Mouse (Mus musculus): ENCODE measurements around the gene Car7. TPM values are rescaled to one million over a fixed set of nuclear protein-coding genes. Genes with fewer than 3 reads are reported as not detected.

Gene Car7
- polyA plus RNA-seq, 1 experiment from 2014 or later, result 0.42 TPM

DNA sequence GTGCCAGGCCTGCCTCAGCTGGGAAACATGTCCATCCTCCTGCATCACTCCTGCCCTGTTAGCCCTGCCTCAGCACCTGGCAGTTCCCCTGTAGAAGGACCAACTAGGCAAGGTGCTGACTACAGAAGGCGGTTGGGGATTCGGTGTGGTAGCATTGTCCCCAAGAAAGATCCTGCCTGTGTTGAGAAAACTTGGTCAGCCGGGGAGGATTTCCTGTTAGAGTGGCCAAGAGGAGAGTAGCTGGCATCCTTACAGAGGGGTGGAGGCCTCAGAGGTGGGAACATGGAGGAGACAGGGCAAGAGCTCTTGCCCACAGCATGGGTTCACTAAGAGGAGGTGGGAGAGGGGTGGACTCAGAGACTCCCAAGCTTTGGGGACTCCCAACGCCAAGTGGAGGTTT lies 20.7 kb downstream of the Car7 start:
- H3K9me3 ChIP-seq (ENCODE audit: control insufficient read depth, low read length), result no peaks in the 10 kb centered on the region
- H3K9ac ChIP-seq (ENCODE audit: low read depth, low read length), result no peak overlapping the region
- no peaks in the 10 kb centered on the region for H3K27me3 ChIP-seq (ENCODE audit: control insufficient read depth, insufficient read depth, low read length)
- H3K4me2 ChIP-seq (replicated peaks; ENCODE audit: low read depth, low read length), result no peak overlapping the region
- no peaks in the 10 kb centered on the region for H3K4me1 ChIP-seq (replicated peaks; ENCODE audit: control insufficient read depth, insufficient read depth, low read length)
- H3K36me3 ChIP-seq (ENCODE audit: control insufficient read depth, insufficient read depth, low read length), result no peaks in the 10 kb centered on the region
- H3K4me3 ChIP-seq (ENCODE audit: low read depth, low read length), result no peak overlapping the region
- ATAC-seq (ENCODE audit: low FRiP score) (no peak), DNase-seq (ENCODE audit: low spot score) (no peak)
- H3K27ac ChIP-seq (ENCODE audit: low read depth, low read length), result no peak overlapping the region
- WGBS, result 87% methylated on average over 4 of the region's 4 CpGs

DNA sequence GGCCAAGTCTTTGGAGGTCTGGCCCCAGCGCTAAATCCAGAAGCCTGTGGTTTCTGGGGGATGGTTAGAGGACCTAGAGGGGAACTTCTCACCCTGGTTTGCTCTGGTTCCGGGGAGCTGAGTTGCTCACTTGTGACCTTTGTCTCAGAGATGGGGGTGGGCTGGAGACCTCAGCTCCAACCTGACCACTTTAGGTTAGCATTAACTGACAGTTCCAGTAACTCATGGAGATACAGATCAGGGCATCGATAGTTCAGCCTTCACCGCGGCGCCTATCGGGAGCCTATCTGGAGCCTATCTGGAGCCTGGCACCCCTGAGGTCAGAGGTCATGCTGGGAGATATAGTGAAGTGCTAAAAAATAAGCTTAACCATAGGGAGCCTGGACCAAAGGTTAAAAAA lies 22.7 kb downstream of the Car7 start:
- H3K9me3 ChIP-seq (ENCODE audit: control insufficient read depth, low read length), result no peaks in the 10 kb centered on the region
- H3K4me3 ChIP-seq (ENCODE audit: low read depth, low read length), result no peak overlapping the region
- no peak overlapping the region for H3K4me2 ChIP-seq (replicated peaks; ENCODE audit: low read depth, low read length)
- DNase-seq (ENCODE audit: low spot score) (no peak), ATAC-seq (ENCODE audit: low FRiP score) (no peak)
- H3K9ac ChIP-seq (ENCODE audit: low read depth, low read length), result no peak overlapping the region
- 88% methylated on average over 7 of the region's 7 CpGs for WGBS
- H3K27me3 ChIP-seq (ENCODE audit: control insufficient read depth, insufficient read depth, low read length), result no peaks in the 10 kb centered on the region
- H3K36me3 ChIP-seq (ENCODE audit: control insufficient read depth, insufficient read depth, low read length), result no peaks in the 10 kb centered on the region
- H3K27ac ChIP-seq (ENCODE audit: low read depth, low read length), result no peak overlapping the region
- no peaks in the 10 kb centered on the region for H3K4me1 ChIP-seq (replicated peaks; ENCODE audit: control insufficient read depth, insufficient read depth, low read length)

DNA sequence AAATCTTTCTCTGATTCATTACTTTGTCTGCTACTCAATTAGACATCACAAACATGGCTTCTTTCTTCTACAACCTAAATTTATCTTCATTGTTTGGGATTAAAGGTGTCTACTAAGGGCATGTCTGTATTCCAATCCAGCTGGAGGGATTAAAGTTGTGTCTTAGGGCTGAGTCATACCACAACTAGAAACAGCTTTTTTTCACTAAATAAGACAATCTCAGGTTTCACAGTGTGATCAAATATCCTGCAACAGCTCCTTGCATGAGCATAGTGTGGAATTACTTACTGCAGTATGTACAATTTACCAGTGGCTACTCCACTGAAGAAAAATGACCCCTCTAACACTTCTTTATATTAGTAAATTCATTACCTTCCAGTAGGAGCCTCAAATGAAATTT lies 26.2 kb downstream of the Car7 start:
- Histone ChIP-seq H3K4me1 (replicated peaks; ENCODE audit: control insufficient read depth, insufficient read depth, low read length) (no peaks in the 10 kb centered on the region), H3K4me2 (replicated peaks; ENCODE audit: low read depth, low read length) (no peak overlapping the region), H3K4me3 (ENCODE audit: low read depth, low read length) (no peak overlapping the region), H3K9ac (ENCODE audit: low read depth, low read length) (no peak overlapping the region), H3K27ac (ENCODE audit: low read depth, low read length) (no peak overlapping the region), H3K36me3 (ENCODE audit: control insufficient read depth, insufficient read depth, low read length) (no peaks in the 10 kb centered on the region), H3K9me3 (ENCODE audit: control insufficient read depth, low read length) (no peaks in the 10 kb centered on the region), H3K27me3 (ENCODE audit: control insufficient read depth, insufficient read depth, low read length) (no peaks in the 10 kb centered on the region)
- DNase-seq (ENCODE audit: low spot score) (no peak), ATAC-seq (ENCODE audit: low FRiP score) (no peak)

DNA sequence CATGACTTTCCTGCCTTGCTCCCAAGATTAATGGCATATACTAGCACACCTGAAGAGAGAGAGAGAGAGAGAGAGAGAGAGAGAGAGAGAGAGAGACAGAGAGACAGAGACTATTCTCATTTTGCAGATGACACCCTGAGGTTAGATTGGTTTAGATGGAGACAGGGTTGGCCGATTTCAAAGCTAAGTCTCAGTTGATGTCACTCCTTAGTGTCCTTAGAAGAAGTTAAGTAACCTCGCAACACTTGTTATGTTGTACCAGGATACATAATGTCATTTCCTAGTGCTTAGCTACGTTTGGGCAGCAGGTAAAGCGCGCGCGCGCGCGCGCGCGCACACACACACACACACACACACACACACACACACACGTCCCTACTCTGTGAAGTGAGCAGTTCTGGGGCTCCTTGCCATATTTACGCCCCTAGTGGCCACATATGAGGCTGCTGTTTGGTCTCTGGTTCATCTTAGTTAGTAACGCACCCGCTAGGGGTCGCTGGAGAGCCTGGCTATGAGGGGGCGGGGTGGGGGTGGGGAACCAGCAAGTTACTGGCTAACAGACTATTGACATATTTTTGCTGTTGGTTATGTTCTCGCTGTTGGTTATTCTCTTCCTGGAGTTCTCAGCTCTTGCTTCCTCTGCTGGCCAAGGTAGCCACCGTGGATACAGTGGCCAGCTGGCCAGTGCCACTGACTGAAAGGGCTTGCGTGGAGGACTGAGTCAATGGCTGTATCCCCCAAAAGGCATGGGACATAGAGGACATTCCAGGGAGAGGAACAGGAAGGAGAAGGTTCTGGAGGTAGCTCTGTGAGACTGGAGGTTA lies 30.4 kb downstream of the Car7 start:
- Histone ChIP-seq H3K36me3 (ENCODE audit: control insufficient read depth, insufficient read depth, low read length) (no peaks in the 10 kb centered on the region), H3K9ac (ENCODE audit: low read depth, low read length) (no peak overlapping the region), H3K4me1 (replicated peaks; ENCODE audit: control insufficient read depth, insufficient read depth, low read length) (no peaks in the 10 kb centered on the region), H3K4me2 (replicated peaks; ENCODE audit: low read depth, low read length) (no peak overlapping the region), H3K9me3 (ENCODE audit: control insufficient read depth, low read length) (no peaks in the 10 kb centered on the region), H3K4me3 (ENCODE audit: low read depth, low read length) (no peak overlapping the region), H3K27ac (ENCODE audit: low read depth, low read length) (no peak overlapping the region), H3K27me3 (ENCODE audit: control insufficient read depth, insufficient read depth, low read length) (no peaks in the 10 kb centered on the region)
- 19% methylated on average over 22 of the region's 22 CpGs for WGBS
- DNase-seq (ENCODE audit: low spot score) (peak; percentile 93), ATAC-seq (ENCODE audit: low FRiP score) (peak; percentile 88)

DNA sequence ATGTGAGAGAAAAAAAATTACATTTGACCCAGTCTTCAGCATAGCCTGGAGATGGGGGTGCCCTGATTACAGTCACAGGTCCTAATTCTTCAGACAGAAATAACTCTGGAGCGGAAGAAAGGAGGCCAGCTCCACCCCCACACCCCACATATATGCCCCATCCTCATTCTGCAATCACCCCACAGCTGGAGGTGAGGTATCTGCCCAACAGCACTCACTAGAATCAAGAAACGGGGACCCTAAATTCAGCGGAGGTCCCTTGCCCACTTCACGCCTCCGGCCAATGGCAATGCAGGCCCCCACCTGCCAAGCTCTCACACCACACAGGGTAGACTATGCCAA lies 30.9 kb downstream of the Car7 start:
- Histone ChIP-seq H3K9me3 (ENCODE audit: control insufficient read depth, low read length) (no peaks in the 10 kb centered on the region), H3K27ac (ENCODE audit: low read depth, low read length) (no peak overlapping the region), H3K27me3 (ENCODE audit: control insufficient read depth, insufficient read depth, low read length) (no peaks in the 10 kb centered on the region), H3K36me3 (ENCODE audit: control insufficient read depth, insufficient read depth, low read length) (no peaks in the 10 kb centered on the region), H3K4me3 (ENCODE audit: low read depth, low read length) (no peak overlapping the region), H3K9ac (ENCODE audit: low read depth, low read length) (no peak overlapping the region), H3K4me1 (replicated peaks; ENCODE audit: control insufficient read depth, insufficient read depth, low read length) (no peaks in the 10 kb centered on the region), H3K4me2 (replicated peaks; ENCODE audit: low read depth, low read length) (no peak overlapping the region)
- DNase-seq (ENCODE audit: low spot score) (no peak), ATAC-seq (ENCODE audit: low FRiP score) (peak; percentile 20; the same call in 1 of the 2 replicates)
- 91% methylated on average over 5 of the region's 5 CpGs for WGBS

DNA sequence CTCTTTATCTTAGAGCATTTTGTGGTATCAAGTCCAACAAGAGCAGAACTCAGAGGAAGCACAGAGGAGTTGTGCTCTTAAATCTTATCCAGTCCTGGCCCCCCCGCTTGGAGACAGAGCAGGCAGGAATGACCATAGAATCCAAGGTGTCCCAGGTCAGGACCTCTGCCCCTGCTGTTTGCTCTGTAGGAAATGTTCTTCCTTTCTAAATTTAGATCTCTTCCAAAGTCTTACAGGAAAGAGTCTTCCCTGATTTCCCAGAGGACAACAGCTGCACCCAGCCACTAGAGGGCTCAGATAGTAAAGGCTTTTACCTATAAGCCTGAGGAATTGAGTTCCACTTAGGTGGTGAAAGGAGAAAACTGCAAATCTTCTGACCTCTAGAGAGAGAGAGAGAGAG lies 35.1 kb downstream of the Car7 start:
- Histone ChIP-seq H3K4me1 (replicated peaks; ENCODE audit: control insufficient read depth, insufficient read depth, low read length) (no peaks in the 10 kb centered on the region), H3K36me3 (ENCODE audit: control insufficient read depth, insufficient read depth, low read length) (no peaks in the 10 kb centered on the region), H3K9ac (ENCODE audit: low read depth, low read length) (no peak overlapping the region), H3K27ac (ENCODE audit: low read depth, low read length) (no peak overlapping the region), H3K27me3 (ENCODE audit: control insufficient read depth, insufficient read depth, low read length) (no peaks in the 10 kb centered on the region), H3K4me2 (replicated peaks; ENCODE audit: low read depth, low read length) (no peak overlapping the region), H3K9me3 (ENCODE audit: control insufficient read depth, low read length) (no peaks in the 10 kb centered on the region), H3K4me3 (ENCODE audit: low read depth, low read length) (no peak overlapping the region)
- DNase-seq (ENCODE audit: low spot score), result peak; percentile 27
- no peak for ATAC-seq (ENCODE audit: low FRiP score)
- 52% methylated on average over 1 of the region's 1 CpGs for WGBS

DNA sequence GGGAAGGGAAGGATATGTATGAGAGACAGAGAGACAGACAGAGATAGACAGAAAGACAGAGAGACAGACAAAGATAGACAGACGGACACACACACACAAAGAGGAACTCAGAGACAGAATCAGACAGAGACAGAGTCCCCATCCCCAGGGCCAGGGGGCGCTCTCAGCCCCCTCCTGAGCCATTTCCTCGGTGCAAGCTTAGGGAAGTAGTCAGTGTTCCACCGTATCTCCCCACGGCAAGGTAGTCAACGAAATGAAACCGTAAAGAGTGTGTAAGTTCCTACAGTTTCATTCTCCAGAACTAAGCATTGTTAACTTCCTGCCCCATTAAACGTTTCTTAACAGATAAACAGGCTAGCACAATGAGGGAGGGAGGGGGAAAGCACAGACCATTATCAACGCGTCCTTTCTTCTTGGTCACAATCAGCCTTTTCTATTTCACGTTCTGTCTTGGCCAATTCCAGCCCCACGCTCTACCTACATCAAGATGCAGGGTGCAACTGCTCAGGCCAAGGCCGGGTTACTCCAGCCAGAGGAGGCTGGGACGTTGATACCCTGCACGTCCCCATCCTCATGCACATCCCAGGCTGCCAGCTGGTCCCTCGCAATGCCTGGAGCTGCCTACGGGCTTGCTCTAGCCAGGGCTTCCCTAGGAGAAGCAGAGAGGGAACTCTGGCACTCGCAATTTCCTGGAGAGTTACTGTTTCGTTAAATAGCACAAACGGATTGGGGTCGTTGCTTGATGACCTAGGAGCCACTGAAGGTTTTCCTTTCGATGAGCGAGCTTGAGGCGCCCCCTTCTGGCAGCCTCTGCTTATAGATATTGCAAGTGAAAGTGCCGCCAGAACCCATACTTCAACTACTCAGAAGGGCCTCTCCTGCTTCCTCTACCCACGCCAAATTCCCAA lies 36.2 kb downstream of the Car7 start:
- Histone ChIP-seq H3K9me3 (ENCODE audit: control insufficient read depth, low read length) (no peaks in the 10 kb centered on the region), H3K27me3 (ENCODE audit: control insufficient read depth, insufficient read depth, low read length) (no peaks in the 10 kb centered on the region), H3K4me2 (replicated peaks; ENCODE audit: low read depth, low read length) (peak overlapping the region; percentile 42), H3K9ac (ENCODE audit: low read depth, low read length) (peak overlapping the region; percentile 13; the same call in 1 of the 2 replicates), H3K4me1 (replicated peaks; ENCODE audit: control insufficient read depth, insufficient read depth, low read length) (no peaks in the 10 kb centered on the region), H3K4me3 (ENCODE audit: low read depth, low read length) (peak overlapping the region; percentile 25), H3K27ac (ENCODE audit: low read depth, low read length) (no peak overlapping the region), H3K36me3 (ENCODE audit: control insufficient read depth, insufficient read depth, low read length) (no peaks in the 10 kb centered on the region)
- ATAC-seq (ENCODE audit: low FRiP score) (peak; percentile 78), DNase-seq (ENCODE audit: low spot score) (peak; percentile 94)
- 7% methylated on average over 26 of the region's 26 CpGs for WGBS

DNA sequence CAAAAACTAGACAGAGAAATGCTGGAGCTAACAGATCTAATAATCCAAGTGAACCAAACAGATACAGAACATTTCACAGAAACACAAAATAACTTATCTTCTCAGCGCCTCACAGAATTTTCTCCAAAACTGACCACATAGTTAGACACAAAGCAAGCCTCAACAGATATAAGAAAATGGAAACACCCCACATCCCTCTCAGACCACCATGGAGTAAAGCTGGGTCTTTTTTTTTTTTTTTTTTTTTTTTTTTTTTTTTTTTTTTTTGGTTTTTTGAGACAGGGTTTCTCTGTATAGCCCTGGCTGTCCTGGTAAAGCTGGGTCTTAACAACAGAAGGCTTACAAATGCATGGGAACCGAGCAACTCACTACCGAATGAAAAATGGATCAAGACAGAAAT lies 42.3 kb downstream of the Car7 start:
- no peak for ATAC-seq (ENCODE audit: low FRiP score)
- Histone ChIP-seq H3K36me3 (ENCODE audit: control insufficient read depth, insufficient read depth, low read length) (no peaks in the 10 kb centered on the region), H3K9ac (ENCODE audit: low read depth, low read length) (no peak overlapping the region), H3K4me1 (replicated peaks; ENCODE audit: control insufficient read depth, insufficient read depth, low read length) (no peaks in the 10 kb centered on the region), H3K27ac (ENCODE audit: low read depth, low read length) (no peak overlapping the region), H3K27me3 (ENCODE audit: control insufficient read depth, insufficient read depth, low read length) (no peaks in the 10 kb centered on the region), H3K4me3 (ENCODE audit: low read depth, low read length) (no peak overlapping the region), H3K9me3 (ENCODE audit: control insufficient read depth, low read length) (no peaks in the 10 kb centered on the region), H3K4me2 (replicated peaks; ENCODE audit: low read depth, low read length) (no peak overlapping the region)
- WGBS, result 96% methylated on average over 3 of the region's 3 CpGs
- DNase-seq (ENCODE audit: low spot score), result no peak

Measured in hindbrain, embryonic 11.5 days (tissue).